ENCODE assay signal across 8 mouse cellular contexts in genomic region chr2:31442480-31443160, GRCm38 (mm10). TPM values are rescaled to one million over a fixed set of nuclear protein-coding genes. Genes with fewer than 3 reads are reported as not detected.
DNase-seq lines count a peak whose midpoint lies in the region; TF ChIP-seq lines count a peak whose summit lies in the region.

No protein-coding gene starts in this region.

- WGBS in thymus, adult 2 months: 60% methylated on average over 11 of the region's 11 CpGs

- no peaks in the 10 kb centered on the region for H3K27me3 ChIP-seq in thymus, adult 2 months (ENCODE audit: control insufficient read depth, insufficient read depth, low read length)

- no peak for TF ChIP-seq POLR2A in thymus, adult 2 months (IDR thresholded peaks at IDR 0.05; ENCODE audit: control insufficient read depth, extremely low read depth, insufficient read depth, low read length, poor library complexity)

- H3K36me3 ChIP-seq in thymus, adult 2 months (ENCODE audit: control insufficient read depth, insufficient read depth, low read length): no peaks in the 10 kb centered on the region

- peak; percentile 46 for DNase-seq in kidney, adult 9 months
- no peak for DNase-seq in kidney, postnatal 25 days
- DNase-seq in ZHBTc4 (ENCODE audit: low read depth, low spot score): peak; percentile 60
- DNase-seq in heart, postnatal 14 days: peak; percentile 14 to 21
- peak; percentile 24 to 45 for DNase-seq in left cerebral cortex, postnatal 36 days (ENCODE audit: low spot score in 2 of 2)
- DNase-seq in cerebellum, adult 8-10 months: no peak
- DNase-seq in thymus, adult 2 months: no peak
- DNase-seq in cerebellum, postnatal 14 days: no peak

- no peak for TF ChIP-seq CTCF in thymus, adult 2 months (IDR thresholded peaks at IDR 0.05; ENCODE audit: borderline replicate concordance, control insufficient read depth, extremely low read depth, insufficient read depth, low read length, poor library complexity)

- intact Hi-C loops in heart, postnatal 14 days (cut with DNase I): no loop called here
- intact Hi-C loops in left cerebral cortex, postnatal 36 days (cut with DNase I): no loop called here

- no peak overlapping the region for H3K4me3 ChIP-seq in thymus, adult 2 months (ENCODE audit: control insufficient read depth, insufficient read depth, low read length)

- H3K27ac ChIP-seq in thymus, adult 2 months (ENCODE audit: control insufficient read depth, insufficient read depth, low read length): no peak overlapping the region

- 0 out of 2 replicates have a peak, but pooled peaks cover 2% of the 10 kb centered on the region for H3K4me1 ChIP-seq in thymus, adult 2 months (replicated peaks; ENCODE audit: control insufficient read depth, insufficient read depth, low read length)

RNA-seq across cellular contexts. Expression of gene Ass1, which starts 27.4 kb away (rescaled TPM):
- total RNA-seq in heart, postnatal 14 days (2021): 1 to 10 TPM; 3.1 to 3.7 TPM
- 10 to 100 TPM; 20.2 to 23.8 TPM for total RNA-seq in left cerebral cortex, postnatal 36 days (2021)
- polyA plus RNA-seq in thymus, adult 2 months (2012; rRNA removed): 36.3 and 46.6 TPM in 2 replicates

Comparison
In these comparisons a context has a peak if more than half of its experiments do, and no peak if none do; other contexts are left out.
1. DNase-seq: peak in kidney, adult 9 months (single experiment), ZHBTc4 (single experiment), heart, postnatal 14 days (2 of 2) and left cerebral cortex, postnatal 36 days (2 of 2); none in kidney, postnatal 25 days (0 of 2), cerebellum, adult 8-10 months (single experiment), thymus, adult 2 months (single experiment) and cerebellum, postnatal 14 days (0 of 2).
2. RNA of gene Ass1, which starts 27.4 kb away (total RNA-seq): 20.2 to 23.8 TPM in left cerebral cortex, postnatal 36 days; 3.1 to 3.7 TPM in heart, postnatal 14 days; every median in the first group is over 4 times any median in the second.